Mouse (Mus musculus) midbrain, embryonic 13.5 days (tissue): ENCODE data around the gene Kmt2a. TPM values are rescaled to one million over a fixed set of nuclear protein-coding genes. Genes with fewer than 3 reads are reported as not detected.

ENCODE experiments used
- ATAC-seq: fragments of 200-750 bp; cut with Nextera tagmentation; 2 replicates; pipeline ENCODE4 v1.8.0; 2017; ENCODE audit warnings: mild to moderate bottlenecking, moderate TSS enrichment, moderate library complexity
- H3K27ac ChIP-seq: fragments of 300-500 bp; sonication (generic); 2 replicates; pipeline ENCODE4 v1.5.1; 2015; ENCODE audit warnings: inconsistent platforms, mild to moderate bottlenecking, moderate library complexity
- H3K27me3 ChIP-seq: fragments of 300-500 bp; sonication (generic); 2 replicates; pipeline ENCODE4 v1.6.1; 2015; ENCODE audit warnings: mild to moderate bottlenecking, inconsistent platforms
- H3K36me3 ChIP-seq: fragments of 300-500 bp; sonication (generic); 2 replicates; pipeline ENCODE4 v1.6.1; 2015; ENCODE audit warnings: mild to moderate bottlenecking, inconsistent platforms
- H3K4me1 ChIP-seq: fragments of 300-500 bp; sonication (generic); replicated peaks from 2 replicates; pipeline ENCODE4 v1.6.1; 2015; ENCODE audit warnings: inconsistent platforms
- H3K4me2 ChIP-seq: fragments of 300-500 bp; sonication (generic); replicated peaks from 2 replicates; pipeline ENCODE4 v1.6.1; 2015; ENCODE audit warnings: moderate library complexity, mild to moderate bottlenecking, inconsistent platforms
- H3K4me3 ChIP-seq: fragments of 300-500 bp; sonication (generic); replicated peaks from 2 replicates; pipeline ENCODE4 v1.5.1; 2015; ENCODE audit warnings: mild to moderate bottlenecking, inconsistent platforms
- H3K9ac ChIP-seq: fragments of 300-500 bp; sonication (generic); replicated peaks from 2 replicates; pipeline ENCODE4 v1.6.1; 2015; ENCODE audit warnings: mild to moderate bottlenecking, inconsistent platforms
- H3K9me3 ChIP-seq: fragments of 300-500 bp; sonication (generic); 2 replicates; pipeline ENCODE4 v1.6.1; 2016; ENCODE audit warnings: mild to moderate bottlenecking, inconsistent platforms
- WGBS: fragments of 180-500 bp; shearing (Covaris S2); methylation state at CpG from one replicate; pipeline ENCODE4 v1.1.7; 2015; 5-methylcytosine and 5-hydroxymethylcytosine counted together
- polyA plus RNA-seq: library from polyadenylated mRNA; unstranded; fragments of >200 nt; fragmentation: Nextera tagmentation; extraction: Ambion mirVana; gene quantifications from 2 replicates; pipeline ENCODE4 v1.2.1, GENCODE M21; 2015

The Kmt2a gene
- polyA plus RNA-seq, 1 experiment from 2014 or later: 24.7 TPM

- no peaks in the 10 kb centered on the region for H3K36me3 ChIP-seq
- WGBS: 19% methylated on average over 9 of the region's 9 CpGs
- peak overlapping the region; percentile 100 for H3K27ac ChIP-seq
- peaks cover 63% of the 10 kb centered on the region for H3K4me1 ChIP-seq
- H3K4me2 ChIP-seq: peak overlapping the region; percentile 98
- no peaks in the 10 kb centered on the region for H3K27me3 ChIP-seq
- no peak for ATAC-seq
- H3K9ac ChIP-seq: peak overlapping the region; percentile 98
- H3K4me3 ChIP-seq: peak overlapping the region; percentile 98
- H3K9me3 ChIP-seq: no peaks in the 10 kb centered on the region
Observed at GRCm38 (mm10) chr9:44878776-44879500, 2.2 kb downstream of the Kmt2a start.

DNA sequence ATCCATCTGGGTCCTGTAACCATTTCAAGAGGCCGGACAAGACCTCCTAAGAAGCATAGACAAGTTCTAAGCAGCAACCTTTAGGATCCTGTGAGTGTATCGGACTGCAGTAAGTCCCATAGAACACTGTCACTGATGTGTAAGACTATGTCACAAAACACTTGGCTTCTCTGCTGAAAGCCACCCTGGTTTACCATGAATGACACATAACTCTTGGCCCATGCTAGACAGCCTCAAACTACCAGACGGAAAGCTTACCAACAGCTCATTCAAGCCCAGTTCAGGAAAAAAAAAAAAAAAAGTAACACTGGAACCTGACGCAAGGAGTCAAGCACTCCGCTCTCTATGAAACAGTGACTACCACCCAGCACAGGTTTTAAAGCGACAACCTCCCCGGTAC, 3.4 kb downstream of the Kmt2a start:
- Histone ChIP-seq H3K27ac (no peak overlapping the region), H3K4me1 (peaks cover 72% of the 10 kb centered on the region), H3K9ac (0 out of 2 replicates have a peak overlapping the region, but pooled peaks have one; percentile 98), H3K36me3 (no peaks in the 10 kb centered on the region), H3K4me3 (0 out of 2 replicates have a peak overlapping the region, but pooled peaks have one; percentile 98), H3K4me2 (peak overlapping the region; percentile 98), H3K27me3 (no peaks in the 10 kb centered on the region), H3K9me3 (no peaks in the 10 kb centered on the region)
- 88% methylated on average over 7 of the region's 7 CpGs for WGBS
- no peak for ATAC-seq

DNA sequence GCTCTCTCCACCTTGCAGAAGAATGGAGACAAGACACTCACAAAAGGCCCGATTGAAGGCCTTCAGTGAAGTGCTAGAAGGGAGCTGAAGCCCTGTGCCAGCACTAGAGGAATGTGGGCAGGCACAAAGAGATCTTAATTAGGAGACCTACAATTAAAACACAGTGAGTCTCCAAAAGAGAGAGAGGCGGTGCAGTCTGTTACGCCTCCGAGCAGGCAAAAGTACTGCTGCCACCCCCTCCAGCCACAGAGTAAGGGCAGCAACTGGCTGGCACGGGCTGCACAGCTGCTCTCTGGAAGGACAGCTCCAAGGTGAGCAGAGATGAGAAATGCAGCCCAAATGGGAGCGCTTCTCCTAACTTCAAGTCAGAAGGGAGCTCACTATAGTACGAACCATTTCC, 5.6 kb downstream of the Kmt2a start:
- WGBS: 49% methylated on average over 7 of the region's 7 CpGs
- no peak for ATAC-seq
- peaks cover 9% of the 10 kb centered on the region; the same call in 1 of the 2 replicates for H3K36me3 ChIP-seq
- peak overlapping the region; percentile 14; the same call in 1 of the 2 replicates for H3K4me3 ChIP-seq
- no peaks in the 10 kb centered on the region for H3K27me3 ChIP-seq
- no peaks in the 10 kb centered on the region for H3K9me3 ChIP-seq
- H3K4me1 ChIP-seq: peaks cover 85% of the 10 kb centered on the region
- H3K4me2 ChIP-seq: peak overlapping the region; percentile 22
- no peak overlapping the region for H3K27ac ChIP-seq
- H3K9ac ChIP-seq: 0 out of 2 replicates have a peak overlapping the region, but pooled peaks have one; percentile 28

- Histone ChIP-seq H3K9ac (no peak overlapping the region; the same call in 1 of the 2 replicates), H3K4me3 (no peak overlapping the region), H3K4me2 (no peak overlapping the region), H3K27me3 (no peaks in the 10 kb centered on the region), H3K9me3 (no peaks in the 10 kb centered on the region), H3K4me1 (peaks cover 87% of the 10 kb centered on the region), H3K36me3 (peaks cover 11% of the 10 kb centered on the region), H3K27ac (no peak overlapping the region)
- no peak for ATAC-seq
Observed at GRCm38 (mm10) chr9:44874198-44874597, 6.9 kb downstream of the Kmt2a start.

DNA sequence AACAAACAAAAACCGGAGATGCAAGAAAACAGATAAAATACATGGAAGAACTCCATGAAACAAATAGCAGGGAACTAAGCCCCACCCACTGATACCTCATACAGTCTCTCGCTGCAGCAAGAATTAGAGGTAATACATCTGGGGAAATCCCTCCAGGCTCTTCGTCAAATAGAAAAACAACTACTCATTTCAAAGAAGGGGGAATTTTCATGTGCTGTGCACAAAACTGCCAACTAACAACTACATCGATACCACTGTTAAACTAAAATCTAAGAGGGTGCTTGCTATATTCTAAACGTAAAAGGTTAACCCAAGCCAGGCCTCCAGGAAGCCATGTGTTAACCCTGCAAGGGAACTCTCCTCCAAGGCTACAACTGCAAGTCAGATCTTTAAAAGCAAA, 7.4 kb downstream of the Kmt2a start:
- Histone ChIP-seq H3K4me1 (peaks cover 85% of the 10 kb centered on the region), H3K4me2 (no peak overlapping the region), H3K36me3 (peaks cover 11% of the 10 kb centered on the region), H3K9me3 (no peaks in the 10 kb centered on the region), H3K9ac (no peak overlapping the region; the same call in 1 of the 2 replicates), H3K4me3 (no peak overlapping the region), H3K27ac (no peak overlapping the region), H3K27me3 (no peaks in the 10 kb centered on the region)
- WGBS: 84% methylated on average over 5 of the region's 5 CpGs
- ATAC-seq: no peak

DNA sequence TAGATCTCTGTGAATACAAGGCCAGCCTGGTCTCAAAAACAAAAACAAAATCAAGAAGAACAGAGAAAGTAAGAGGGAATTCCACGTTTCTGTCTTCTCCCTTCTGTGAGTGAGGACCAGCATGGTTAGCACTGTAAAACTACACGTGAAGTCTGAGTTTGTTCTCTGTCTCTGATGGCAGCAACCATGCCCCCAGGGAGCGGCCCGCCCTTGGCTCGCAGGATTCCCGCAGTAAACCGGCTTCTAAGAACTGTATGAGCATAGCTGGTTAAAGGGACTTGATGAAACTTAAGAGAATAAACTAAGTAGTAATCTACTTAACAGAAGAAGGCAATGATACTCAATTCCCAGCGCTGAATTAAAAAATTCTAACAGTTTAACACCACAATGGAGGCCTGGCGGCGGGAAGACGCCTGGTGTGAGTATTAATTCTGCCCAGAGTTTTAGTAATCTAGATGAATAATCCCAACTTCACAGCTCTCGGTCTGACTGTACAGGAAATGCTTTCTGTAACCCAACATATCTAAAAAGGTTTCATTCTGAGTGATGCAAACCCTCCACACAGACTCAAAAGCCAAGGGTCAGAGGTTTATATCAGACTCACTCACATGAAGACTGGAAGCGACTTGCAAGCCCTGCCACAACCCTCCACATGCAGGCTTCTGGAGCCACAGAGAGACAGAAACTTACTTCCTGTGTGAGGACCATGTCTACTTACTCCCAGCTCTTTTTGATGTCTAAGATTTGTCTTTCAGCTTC, 12.6 kb downstream of the Kmt2a start:
- no peak overlapping the region for H3K4me3 ChIP-seq
- H3K9me3 ChIP-seq: no peaks in the 10 kb centered on the region
- H3K27me3 ChIP-seq: no peaks in the 10 kb centered on the region
- no peak for ATAC-seq
- no peak overlapping the region for H3K9ac ChIP-seq
- no peak overlapping the region for H3K4me2 ChIP-seq
- WGBS: 86% methylated on average over 13 of the region's 13 CpGs
- no peak overlapping the region for H3K27ac ChIP-seq
- peaks cover 64% of the 10 kb centered on the region for H3K4me1 ChIP-seq
- H3K36me3 ChIP-seq: peaks cover 29% of the 10 kb centered on the region

DNA sequence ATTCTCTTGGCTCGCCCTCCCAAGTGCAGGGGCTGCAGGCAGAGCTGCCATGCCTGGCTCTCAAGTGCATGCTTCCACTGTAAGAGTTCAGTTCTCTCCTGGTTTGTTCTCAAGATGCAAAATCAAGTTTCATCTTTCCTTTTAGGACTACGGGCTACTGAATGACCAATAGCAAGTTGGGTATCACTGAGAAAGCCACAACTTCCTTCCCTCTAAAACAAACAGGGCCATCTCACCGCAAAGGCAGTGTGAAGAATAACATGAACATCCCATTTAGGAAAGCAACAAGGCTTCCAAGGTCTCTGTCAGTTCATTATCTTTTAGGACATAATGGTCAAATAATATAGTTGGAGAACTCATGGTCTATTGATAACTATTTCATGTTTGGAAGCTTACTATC, 13.4 kb downstream of the Kmt2a start:
- Histone ChIP-seq H3K4me3 (no peak overlapping the region), H3K9me3 (no peaks in the 10 kb centered on the region), H3K27ac (no peak overlapping the region), H3K9ac (no peak overlapping the region), H3K4me2 (no peak overlapping the region), H3K36me3 (peaks cover 30% of the 10 kb centered on the region), H3K4me1 (peaks cover 55% of the 10 kb centered on the region), H3K27me3 (no peaks in the 10 kb centered on the region)
- no peak for ATAC-seq
- WGBS: 97% methylated on average over 3 of the region's 3 CpGs

DNA sequence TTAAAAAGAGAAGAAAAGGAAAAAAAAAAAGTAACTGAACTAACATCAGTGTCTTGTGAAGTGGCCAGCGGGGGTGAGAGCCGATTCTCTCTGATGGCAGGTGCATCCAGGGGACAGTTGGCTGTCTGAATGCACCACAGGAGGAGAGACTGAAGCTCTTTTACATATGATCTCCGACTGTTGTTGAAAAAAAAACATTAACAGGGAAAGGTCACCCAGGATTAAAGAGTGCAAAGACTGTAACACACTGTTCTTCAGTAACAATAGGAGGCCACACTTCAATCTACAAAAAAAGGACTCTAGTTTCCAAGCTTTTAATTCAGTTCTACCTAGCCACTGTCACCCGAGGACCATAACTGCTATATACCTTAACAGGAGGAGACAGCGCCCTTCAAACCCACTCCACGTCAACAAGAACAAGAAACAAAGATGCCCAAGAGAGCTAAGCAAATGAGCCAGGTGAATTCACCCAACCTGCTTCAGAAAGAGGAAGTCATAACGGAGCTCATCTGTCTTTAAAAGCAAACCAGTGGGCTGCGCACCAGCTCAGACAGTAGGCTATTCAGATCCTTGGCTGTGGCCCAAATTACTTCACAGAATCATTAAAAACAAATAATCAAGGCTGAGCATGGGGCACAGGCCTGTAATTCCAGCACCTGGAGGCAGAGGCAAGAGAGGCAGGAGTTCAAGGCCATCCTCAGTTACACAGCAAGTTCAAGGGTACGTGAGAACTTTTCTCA, 14.4 kb downstream of the Kmt2a start:
- H3K27ac ChIP-seq: 0 out of 2 replicates have a peak overlapping the region, but pooled peaks have one; percentile 30
- WGBS: 56% methylated on average over 9 of the region's 9 CpGs
- no peak for ATAC-seq

DNA sequence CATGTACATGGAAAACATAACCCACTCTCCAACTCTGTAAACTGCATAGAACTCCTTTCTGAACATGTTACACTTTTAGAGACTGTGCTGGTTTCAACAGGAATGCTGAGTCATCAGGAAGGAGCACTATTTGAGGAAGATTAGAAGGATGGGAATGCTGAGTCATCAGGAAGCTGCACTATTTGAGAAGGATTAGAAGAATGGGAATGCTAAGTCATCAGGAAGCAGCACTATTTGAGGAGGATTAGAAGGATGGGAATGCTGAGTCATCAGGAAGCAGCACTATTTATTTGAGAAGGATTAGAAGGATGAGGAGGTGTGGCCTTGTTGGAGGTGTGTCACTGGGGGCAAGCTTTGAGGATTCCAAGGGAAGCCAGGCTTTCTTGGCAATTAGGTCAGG, 20.0 kb downstream of the Kmt2a start:
- no peak for ATAC-seq
- Histone ChIP-seq H3K9me3 (no peaks in the 10 kb centered on the region), H3K27ac (no peak overlapping the region), H3K4me2 (no peak overlapping the region), H3K9ac (no peak overlapping the region), H3K4me3 (no peak overlapping the region), H3K36me3 (peaks cover 47% of the 10 kb centered on the region), H3K27me3 (no peaks in the 10 kb centered on the region), H3K4me1 (peaks cover 17% of the 10 kb centered on the region; the same call in 1 of the 2 replicates)

More for the DNA sequence above, 14.4 kb downstream of the Kmt2a start:
- H3K4me1 ChIP-seq: peaks cover 50% of the 10 kb centered on the region
- H3K4me3 ChIP-seq: no peak overlapping the region
- H3K36me3 ChIP-seq: peaks cover 39% of the 10 kb centered on the region
- no peaks in the 10 kb centered on the region for H3K27me3 ChIP-seq
- no peak overlapping the region for H3K9ac ChIP-seq
- no peak overlapping the region for H3K4me2 ChIP-seq
- H3K9me3 ChIP-seq: no peaks in the 10 kb centered on the region

DNA sequence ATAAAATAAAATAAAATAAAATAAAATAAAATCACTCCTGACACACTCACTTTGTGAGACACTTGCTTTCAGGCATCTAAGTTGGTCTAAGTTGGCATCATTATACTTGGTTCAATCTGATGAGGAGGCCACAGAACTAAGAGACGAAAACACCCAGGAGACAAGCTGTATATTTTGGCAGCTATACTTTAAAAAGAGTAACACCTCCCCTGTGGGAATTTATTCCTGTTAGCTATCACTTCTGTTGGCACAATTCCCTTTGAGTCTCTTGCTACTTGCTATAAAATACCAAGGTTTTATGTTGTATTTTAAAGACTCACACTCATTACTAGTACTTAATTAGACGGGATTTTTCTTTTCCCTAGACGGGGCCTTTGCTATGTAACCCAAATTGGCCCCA, 22.4 kb downstream of the Kmt2a start:
- no peaks in the 10 kb centered on the region for H3K9me3 ChIP-seq
- H3K4me1 ChIP-seq: peaks cover 16% of the 10 kb centered on the region; the same call in 1 of the 2 replicates
- H3K36me3 ChIP-seq: peaks cover 28% of the 10 kb centered on the region
- H3K9ac ChIP-seq: no peak overlapping the region
- H3K4me2 ChIP-seq: no peak overlapping the region
- no peak for ATAC-seq
- 95% methylated on average over 3 of the region's 3 CpGs for WGBS
- H3K4me3 ChIP-seq: no peak overlapping the region
- no peak overlapping the region for H3K27ac ChIP-seq
- H3K27me3 ChIP-seq: no peaks in the 10 kb centered on the region

DNA sequence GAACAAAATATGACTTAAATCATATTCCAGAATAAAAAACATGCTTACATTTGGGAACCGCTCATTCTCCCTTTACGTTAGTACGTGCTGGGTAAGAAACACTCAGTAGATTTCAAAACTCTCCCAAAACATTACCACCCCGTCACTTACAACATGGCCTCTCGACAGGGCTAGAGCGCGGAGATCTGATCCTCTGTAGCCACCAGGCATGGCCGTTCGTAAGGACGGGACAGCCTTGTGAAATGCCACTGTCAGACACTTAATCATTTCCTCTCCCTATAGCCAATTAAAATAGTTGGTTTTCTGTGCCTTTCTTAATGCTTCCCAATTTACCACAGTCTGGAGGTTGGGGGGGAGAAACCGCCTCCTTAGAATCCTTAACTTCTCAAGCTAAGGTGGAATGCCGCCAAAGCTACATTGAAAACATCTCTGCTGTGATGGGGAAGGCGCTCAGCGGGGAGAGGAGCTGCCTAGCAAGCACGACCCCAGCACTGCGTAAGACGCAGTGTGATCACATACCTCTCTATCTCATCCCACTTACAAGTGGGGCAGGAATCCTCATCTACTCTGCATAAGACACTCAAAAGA, 23.6 kb downstream of the Kmt2a start:
- WGBS: 91% methylated on average over 17 of the region's 17 CpGs
- Histone ChIP-seq H3K27ac (no peak overlapping the region), H3K36me3 (peaks cover 26% of the 10 kb centered on the region)

More for the DNA sequence above, 23.6 kb downstream of the Kmt2a start:
- no peak overlapping the region for H3K4me3 ChIP-seq
- H3K9me3 ChIP-seq: no peaks in the 10 kb centered on the region
- no peak overlapping the region for H3K4me2 ChIP-seq
- H3K27me3 ChIP-seq: no peaks in the 10 kb centered on the region
- no peak for ATAC-seq
- H3K9ac ChIP-seq: no peak overlapping the region
- H3K4me1 ChIP-seq: peaks cover 16% of the 10 kb centered on the region; the same call in 1 of the 2 replicates
